Mouse (Mus musculus) cerebellum, adult 8-10 months (tissue): ENCODE measurements around the gene Rfk.

ENCODE experiments used
- DNase-seq: peaks from one replicate; pipeline ENCODE4 v3.0.0; 2022

Gene Rfk

GRCm38 (mm10) chr19:17385426-17385825 is 8.4 kb upstream of the Rfk start:
- DNase-seq, result no peak

GRCm38 (mm10) chr19:17386424-17386823 is 7.4 kb upstream of the Rfk start:
- no peak for DNase-seq

GRCm38 (mm10) chr19:17388404-17388803 is 5.4 kb upstream of the Rfk start:
- peak; percentile 31 for DNase-seq

GRCm38 (mm10) chr19:17392866-17393265 is 977 bp upstream of the Rfk start:
- no peak for DNase-seq

- no peak for DNase-seq
Measured at GRCm38 (mm10) chr19:17396802-17397201, 3.0 kb downstream of the Rfk start.

- no peak for DNase-seq
Measured at GRCm38 (mm10) chr19:17397922-17398321, 4.1 kb downstream of the Rfk start.

- DNase-seq, result no peak
Measured at GRCm38 (mm10) chr19:17399965-17400364, 6.1 kb downstream of the Rfk start.

- DNase-seq, result no peak
Measured at GRCm38 (mm10) chr19:17400571-17400970, 6.7 kb downstream of the Rfk start.

- DNase-seq, result no peak
Measured at GRCm38 (mm10) chr19:17403175-17403574, 9.3 kb downstream of the Rfk start.

GRCm38 (mm10) chr19:17406823-17407222 is 13.0 kb downstream of the Rfk start:
- DNase-seq, result no peak

GRCm38 (mm10) chr19:17408591-17408990 is 14.7 kb downstream of the Rfk start:
- DNase-seq, result no peak

- no peak for DNase-seq
Measured at GRCm38 (mm10) chr19:17409351-17409750, 15.5 kb downstream of the Rfk start.

- DNase-seq, result no peak
Measured at GRCm38 (mm10) chr19:17410465-17411065, 16.7 kb downstream of the Rfk start.

GRCm38 (mm10) chr19:17412915-17413459 is 19.1 kb downstream of the Rfk start:
- no peak for DNase-seq

- no peak for DNase-seq
Measured at GRCm38 (mm10) chr19:17417855-17418254, 24.0 kb downstream of the Rfk start.

GRCm38 (mm10) chr19:17423306-17423705 is 29.5 kb downstream of the Rfk start:
- no peak for DNase-seq

GRCm38 (mm10) chr19:17427824-17428560 is 34.1 kb downstream of the Rfk start:
- no peak for DNase-seq

- no peak for DNase-seq
Measured at GRCm38 (mm10) chr19:17428561-17428914, 34.7 kb downstream of the Rfk start.

- no peak for DNase-seq
Measured at GRCm38 (mm10) chr19:17436651-17437050, 42.8 kb downstream of the Rfk start.

- no peak for DNase-seq
Measured at GRCm38 (mm10) chr19:17439476-17440189, 45.8 kb downstream of the Rfk start.

- no peak for DNase-seq
Measured at GRCm38 (mm10) chr19:17443581-17443980, 49.7 kb downstream of the Rfk start.
